Mouse (Mus musculus): ENCODE data around the gene Sephs1. TPM values are rescaled to one million over a fixed set of nuclear protein-coding genes. Genes with fewer than 3 reads are reported as not detected.

Gene Sephs1
- polyA plus RNA-seq, 1 experiment from 2014 or later: 85.8 TPM

GRCm38 (mm10) chr2:4872740-4873139, 8.6 kb upstream of the Sephs1 start:
- ATAC-seq (replicated peaks; ENCODE audit: low FRiP score, low TSS enrichment, low read depth) (no peak), DNase-seq (ENCODE audit: low spot score) (no peak)
- Histone ChIP-seq H3K9me3 (ENCODE audit: control insufficient read depth, low read length) (no peaks in the 10 kb centered on the region), H3K4me2 (ENCODE audit: low read length) (no peak overlapping the region), H3K27me3 (replicated peaks; ENCODE audit: control insufficient read depth, insufficient read depth, low read length) (no peaks in the 10 kb centered on the region), H3K27ac (ENCODE audit: low read depth) (no peak overlapping the region), H3K9ac (ENCODE audit: low read length) (no peak overlapping the region), H3K4me1 (replicated peaks; ENCODE audit: control insufficient read depth, insufficient read depth, low read length) (no peaks in the 10 kb centered on the region), H3K4me3 (ENCODE audit: low read depth, low read length) (no peak overlapping the region), H3K36me3 (ENCODE audit: control insufficient read depth, insufficient read depth, low read length) (no peaks in the 10 kb centered on the region)
- WGBS: 76% methylated on average over 9 of the region's 9 CpGs

- ATAC-seq (replicated peaks; ENCODE audit: low FRiP score, low TSS enrichment, low read depth): no peak
- DNase-seq (ENCODE audit: low spot score): no peak
- Histone ChIP-seq H3K9ac (ENCODE audit: low read length) (no peak overlapping the region), H3K36me3 (ENCODE audit: control insufficient read depth, insufficient read depth, low read length) (no peaks in the 10 kb centered on the region), H3K4me1 (replicated peaks; ENCODE audit: control insufficient read depth, insufficient read depth, low read length) (no peaks in the 10 kb centered on the region), H3K4me2 (ENCODE audit: low read length) (no peak overlapping the region), H3K27me3 (replicated peaks; ENCODE audit: control insufficient read depth, insufficient read depth, low read length) (no peaks in the 10 kb centered on the region), H3K9me3 (ENCODE audit: control insufficient read depth, low read length) (no peaks in the 10 kb centered on the region), H3K4me3 (ENCODE audit: low read depth, low read length) (no peak overlapping the region), H3K27ac (ENCODE audit: low read depth) (no peak overlapping the region)
- WGBS: 20% methylated on average over 6 of the region's 6 CpGs
Measured at GRCm38 (mm10) chr2:4873331-4873730, 8.0 kb upstream of the Sephs1 start.

- H3K36me3 ChIP-seq (ENCODE audit: control insufficient read depth, insufficient read depth, low read length): no peaks in the 10 kb centered on the region
- H3K9ac ChIP-seq (ENCODE audit: low read length): no peak overlapping the region
- H3K27ac ChIP-seq (ENCODE audit: low read depth): no peak overlapping the region
- DNase-seq (ENCODE audit: low spot score): no peak
- H3K9me3 ChIP-seq (ENCODE audit: control insufficient read depth, low read length): no peaks in the 10 kb centered on the region
- no peaks in the 10 kb centered on the region for H3K4me1 ChIP-seq (replicated peaks; ENCODE audit: control insufficient read depth, insufficient read depth, low read length)
- no peak overlapping the region for H3K4me3 ChIP-seq (ENCODE audit: low read depth, low read length)
- WGBS: 38% methylated on average over 1 of the region's 1 CpGs
- H3K4me2 ChIP-seq (ENCODE audit: low read length): no peak overlapping the region
- no peaks in the 10 kb centered on the region for H3K27me3 ChIP-seq (replicated peaks; ENCODE audit: control insufficient read depth, insufficient read depth, low read length)
- no peak for ATAC-seq (replicated peaks; ENCODE audit: low FRiP score, low TSS enrichment, low read depth)
Measured at GRCm38 (mm10) chr2:4875090-4875489, 6.3 kb upstream of the Sephs1 start.

GRCm38 (mm10) chr2:4876131-4876530, 5.2 kb upstream of the Sephs1 start:
- Histone ChIP-seq H3K4me2 (ENCODE audit: low read length) (no peak overlapping the region), H3K4me3 (ENCODE audit: low read depth, low read length) (no peak overlapping the region), H3K36me3 (ENCODE audit: control insufficient read depth, insufficient read depth, low read length) (no peaks in the 10 kb centered on the region), H3K4me1 (replicated peaks; ENCODE audit: control insufficient read depth, insufficient read depth, low read length) (no peaks in the 10 kb centered on the region), H3K9ac (ENCODE audit: low read length) (no peak overlapping the region), H3K27me3 (replicated peaks; ENCODE audit: control insufficient read depth, insufficient read depth, low read length) (no peaks in the 10 kb centered on the region), H3K9me3 (ENCODE audit: control insufficient read depth, low read length) (no peaks in the 10 kb centered on the region), H3K27ac (ENCODE audit: low read depth) (no peak overlapping the region)
- WGBS: 65% methylated on average over 3 of the region's 3 CpGs
- DNase-seq (ENCODE audit: low spot score) (no peak), ATAC-seq (replicated peaks; ENCODE audit: low FRiP score, low TSS enrichment, low read depth) (no peak)

GRCm38 (mm10) chr2:4880737-4881349, 521 bp upstream of the Sephs1 start:
- H3K4me3 ChIP-seq (ENCODE audit: low read depth, low read length): peak overlapping the region; percentile 90
- WGBS: 3% methylated on average over 20 of the region's 20 CpGs
- peaks cover 11% of the 10 kb centered on the region for H3K36me3 ChIP-seq (ENCODE audit: control insufficient read depth, insufficient read depth, low read length)
- H3K4me1 ChIP-seq (replicated peaks; ENCODE audit: control insufficient read depth, insufficient read depth, low read length): peaks cover 13% of the 10 kb centered on the region; the same call in 1 of the 2 replicates
- peak overlapping the region; percentile 98 for H3K9ac ChIP-seq (ENCODE audit: low read length)
- peak overlapping the region; percentile 76 for H3K4me2 ChIP-seq (ENCODE audit: low read length)
- peak; percentile 10 for ATAC-seq (replicated peaks; ENCODE audit: low FRiP score, low TSS enrichment, low read depth)
- peak overlapping the region; percentile 99 for H3K27ac ChIP-seq (ENCODE audit: low read depth)
- H3K9me3 ChIP-seq (ENCODE audit: control insufficient read depth, low read length): no peaks in the 10 kb centered on the region
- DNase-seq (ENCODE audit: low spot score): peak; percentile 73
- H3K27me3 ChIP-seq (replicated peaks; ENCODE audit: control insufficient read depth, insufficient read depth, low read length): no peaks in the 10 kb centered on the region

- Histone ChIP-seq H3K27me3 (replicated peaks; ENCODE audit: control insufficient read depth, insufficient read depth, low read length) (no peaks in the 10 kb centered on the region), H3K4me2 (ENCODE audit: low read length) (peak overlapping the region; percentile 76), H3K9me3 (ENCODE audit: control insufficient read depth, low read length) (no peaks in the 10 kb centered on the region), H3K4me1 (replicated peaks; ENCODE audit: control insufficient read depth, insufficient read depth, low read length) (peaks cover 13% of the 10 kb centered on the region; the same call in 1 of the 2 replicates), H3K9ac (ENCODE audit: low read length) (peak overlapping the region; percentile 98), H3K4me3 (ENCODE audit: low read depth, low read length) (peak overlapping the region; percentile 90), H3K27ac (ENCODE audit: low read depth) (peak overlapping the region; percentile 99), H3K36me3 (ENCODE audit: control insufficient read depth, insufficient read depth, low read length) (peaks cover 23% of the 10 kb centered on the region)
- peak; percentile 55 for ATAC-seq (replicated peaks; ENCODE audit: low FRiP score, low TSS enrichment, low read depth)
- WGBS: 1% methylated on average over 50 of the region's 63 CpGs
- peak; percentile 89 for DNase-seq (ENCODE audit: low spot score)
Measured at GRCm38 (mm10) chr2:4882249-4882791, 956 bp downstream of the Sephs1 start.

- H3K36me3 ChIP-seq (ENCODE audit: control insufficient read depth, insufficient read depth, low read length): peaks cover 32% of the 10 kb centered on the region
- no peaks in the 10 kb centered on the region for H3K9me3 ChIP-seq (ENCODE audit: control insufficient read depth, low read length)
- peak overlapping the region; percentile 90 for H3K4me3 ChIP-seq (ENCODE audit: low read depth, low read length)
- under 1% methylated on average over 18 of the region's 18 CpGs for WGBS
- no peaks in the 10 kb centered on the region for H3K27me3 ChIP-seq (replicated peaks; ENCODE audit: control insufficient read depth, insufficient read depth, low read length)
- peak overlapping the region; percentile 98 for H3K9ac ChIP-seq (ENCODE audit: low read length)
- peak overlapping the region; percentile 99 for H3K27ac ChIP-seq (ENCODE audit: low read depth)
- ATAC-seq (replicated peaks; ENCODE audit: low FRiP score, low TSS enrichment, low read depth) (no peak), DNase-seq (ENCODE audit: low spot score) (no peak)
- H3K4me2 ChIP-seq (ENCODE audit: low read length): peak overlapping the region; percentile 76
- peaks cover 13% of the 10 kb centered on the region; the same call in 1 of the 2 replicates for H3K4me1 ChIP-seq (replicated peaks; ENCODE audit: control insufficient read depth, insufficient read depth, low read length)
Measured at GRCm38 (mm10) chr2:4883009-4883704, 1.8 kb downstream of the Sephs1 start.

- Histone ChIP-seq H3K27ac (ENCODE audit: low read depth) (no peak overlapping the region), H3K9ac (ENCODE audit: low read length) (no peak overlapping the region), H3K4me1 (replicated peaks; ENCODE audit: control insufficient read depth, insufficient read depth, low read length) (peaks cover 13% of the 10 kb centered on the region; the same call in 1 of the 2 replicates), H3K27me3 (replicated peaks; ENCODE audit: control insufficient read depth, insufficient read depth, low read length) (no peaks in the 10 kb centered on the region), H3K4me2 (ENCODE audit: low read length) (no peak overlapping the region), H3K9me3 (ENCODE audit: control insufficient read depth, low read length) (no peaks in the 10 kb centered on the region), H3K36me3 (ENCODE audit: control insufficient read depth, insufficient read depth, low read length) (peaks cover 67% of the 10 kb centered on the region), H3K4me3 (ENCODE audit: low read depth, low read length) (no peak overlapping the region)
- 87% methylated on average over 6 of the region's 6 CpGs for WGBS
- no peak for ATAC-seq (replicated peaks; ENCODE audit: low FRiP score, low TSS enrichment, low read depth)
- no peak for DNase-seq (ENCODE audit: low spot score)
Measured at GRCm38 (mm10) chr2:4886896-4887295, 5.5 kb downstream of the Sephs1 start.
